Mouse (Mus musculus) midbrain, embryonic 16.5 days (tissue): ENCODE results near the gene Zap70. TPM values are rescaled to one million over a fixed set of nuclear protein-coding genes. Genes with fewer than 3 reads are reported as not detected.

Experiments used
- ATAC-seq: fragments of 200-750 bp; cut with Nextera tagmentation; 2 replicates; pipeline ENCODE4 v1.8.0; 2017; ENCODE audit warnings: moderate TSS enrichment
- H3K27ac ChIP-seq: fragments of 300-500 bp; sonication (generic); 2 replicates; pipeline ENCODE4 v1.5.1; 2014; ENCODE audit warnings: mild to moderate bottlenecking, low read length, mixed read lengths
- H3K27me3 ChIP-seq: fragments of 300-500 bp; sonication (generic); 2 replicates; pipeline ENCODE4 v1.6.1; 2014; ENCODE audit warnings: low read depth, low read length, mixed read lengths; ENCODE audit not compliant: control insufficient read depth, insufficient read depth
- H3K36me3 ChIP-seq: fragments of 300-500 bp; sonication (generic); 2 replicates; pipeline ENCODE4 v1.6.1; 2014; ENCODE audit warnings: mild to moderate bottlenecking, low read length, moderate library complexity, mixed read lengths; ENCODE audit not compliant: control insufficient read depth, insufficient read depth
- H3K4me1 ChIP-seq: fragments of 300-500 bp; sonication (generic); 2 replicates; pipeline ENCODE4 v1.6.1; 2014; ENCODE audit warnings: mild to moderate bottlenecking, low read length, mixed read lengths; ENCODE audit not compliant: control insufficient read depth, insufficient read depth
- H3K4me2 ChIP-seq: fragments of 300-500 bp; sonication (generic); 2 replicates; pipeline ENCODE4 v1.6.1; 2014; ENCODE audit warnings: mild to moderate bottlenecking, low read length, mixed read lengths
- H3K4me3 ChIP-seq: fragments of 300-500 bp; sonication (generic); 2 replicates; pipeline ENCODE4 v1.5.1; 2014; ENCODE audit warnings: low read depth, mild to moderate bottlenecking, low read length, moderate library complexity, mixed read lengths
- H3K9ac ChIP-seq: fragments of 300-500 bp; sonication (generic); 2 replicates; pipeline ENCODE4 v1.6.1; 2014; ENCODE audit warnings: low read depth, low read length, mixed read lengths
- H3K9me3 ChIP-seq: fragments of 300-500 bp; sonication (generic); replicated peaks from 2 replicates; pipeline ENCODE4 v1.6.1; 2014; ENCODE audit warnings: mild to moderate bottlenecking, low read length, mixed read lengths; ENCODE audit not compliant: control insufficient read depth, poor library complexity, severe bottlenecking
- WGBS: fragments of 180-500 bp; shearing (Covaris S2); extraction: QIAGEN DNeasy Blood & Tissue Kit; methylation state at CpG from one replicate; pipeline ENCODE4 v1.1.7; 2014; 5-methylcytosine and 5-hydroxymethylcytosine counted together
- polyA plus RNA-seq: library from polyadenylated mRNA; unstranded; fragments of >200 nt; fragmentation: Nextera tagmentation; extraction: Ambion mirVana; gene quantifications from 2 replicates; pipeline ENCODE4 v1.2.1, GENCODE M21; 2015

Gene Zap70
- polyA plus RNA-seq, 1 experiment from 2014 or later: 2.6 TPM

GRCm38 (mm10) chr1:36768786-36769185 is 7.2 kb downstream of the Zap70 start:
- Histone ChIP-seq H3K27me3 (peaks cover 8% of the 10 kb centered on the region; the same call in 1 of the 2 replicates), H3K9me3 (no peaks in the 10 kb centered on the region), H3K4me2 (no peak overlapping the region), H3K9ac (no peak overlapping the region), H3K27ac (no peak overlapping the region), H3K36me3 (no peaks in the 10 kb centered on the region), H3K4me3 (no peak overlapping the region), H3K4me1 (no peaks in the 10 kb centered on the region)
- WGBS: 73% methylated on average over 5 of the region's 5 CpGs
- ATAC-seq: no peak

DNA sequence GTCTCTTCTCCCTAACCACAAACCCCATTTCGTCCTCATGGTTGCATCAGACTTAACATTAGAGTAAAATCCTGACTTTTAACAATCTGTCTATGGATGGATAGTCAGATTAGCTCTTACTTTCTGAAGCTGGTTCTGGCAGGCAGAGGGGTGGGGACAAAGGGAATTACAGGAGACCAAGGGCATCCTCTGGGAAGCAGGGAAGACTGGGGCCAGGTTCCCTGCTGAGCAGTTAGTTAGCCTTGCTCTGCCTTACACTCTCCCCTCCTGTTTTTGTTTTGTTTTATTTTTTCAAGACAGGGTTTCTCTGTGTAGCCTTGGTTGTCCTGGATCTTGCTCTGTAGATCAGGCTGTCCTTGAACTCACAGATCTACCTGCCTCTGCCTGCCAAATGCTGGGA is 8.4 kb downstream of the Zap70 start:
- 83% methylated on average over 1 of the region's 1 CpGs for WGBS

DNA sequence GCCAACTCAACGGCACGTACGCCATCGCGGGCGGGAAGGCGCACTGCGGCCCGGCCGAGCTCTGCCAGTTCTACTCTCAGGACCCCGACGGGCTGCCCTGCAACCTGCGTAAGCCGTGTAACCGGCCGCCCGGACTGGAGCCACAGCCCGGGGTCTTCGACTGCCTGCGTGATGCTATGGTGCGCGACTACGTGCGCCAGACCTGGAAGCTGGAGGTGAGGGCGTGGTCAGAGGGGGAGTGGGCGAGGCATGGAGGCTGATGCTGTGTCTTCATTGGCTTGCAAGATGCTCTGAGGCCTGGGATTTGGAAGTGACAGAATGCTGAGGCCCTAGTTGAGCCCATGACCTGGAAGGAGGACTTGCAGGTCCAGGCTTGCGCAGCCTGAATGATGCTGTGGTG is 9.4 kb downstream of the Zap70 start:
- Histone ChIP-seq H3K9ac (no peak overlapping the region), H3K27me3 (peaks cover 8% of the 10 kb centered on the region; the same call in 1 of the 2 replicates), H3K4me2 (peak overlapping the region; percentile 42), H3K36me3 (no peaks in the 10 kb centered on the region), H3K4me1 (no peaks in the 10 kb centered on the region), H3K9me3 (no peaks in the 10 kb centered on the region), H3K4me3 (peak overlapping the region; percentile 15; the same call in 1 of the 2 replicates), H3K27ac (no peak overlapping the region)
- ATAC-seq: no peak
- 12% methylated on average over 27 of the region's 27 CpGs for WGBS

More for the DNA sequence above, 8.4 kb downstream of the Zap70 start:
- H3K27ac ChIP-seq: no peak overlapping the region
- H3K9me3 ChIP-seq: no peaks in the 10 kb centered on the region
- H3K36me3 ChIP-seq: no peaks in the 10 kb centered on the region
- no peak for ATAC-seq
- H3K27me3 ChIP-seq: peaks cover 8% of the 10 kb centered on the region; the same call in 1 of the 2 replicates
- no peak overlapping the region for H3K9ac ChIP-seq
- H3K4me3 ChIP-seq: no peak overlapping the region
- H3K4me2 ChIP-seq: no peak overlapping the region
- H3K4me1 ChIP-seq: no peaks in the 10 kb centered on the region

DNA sequence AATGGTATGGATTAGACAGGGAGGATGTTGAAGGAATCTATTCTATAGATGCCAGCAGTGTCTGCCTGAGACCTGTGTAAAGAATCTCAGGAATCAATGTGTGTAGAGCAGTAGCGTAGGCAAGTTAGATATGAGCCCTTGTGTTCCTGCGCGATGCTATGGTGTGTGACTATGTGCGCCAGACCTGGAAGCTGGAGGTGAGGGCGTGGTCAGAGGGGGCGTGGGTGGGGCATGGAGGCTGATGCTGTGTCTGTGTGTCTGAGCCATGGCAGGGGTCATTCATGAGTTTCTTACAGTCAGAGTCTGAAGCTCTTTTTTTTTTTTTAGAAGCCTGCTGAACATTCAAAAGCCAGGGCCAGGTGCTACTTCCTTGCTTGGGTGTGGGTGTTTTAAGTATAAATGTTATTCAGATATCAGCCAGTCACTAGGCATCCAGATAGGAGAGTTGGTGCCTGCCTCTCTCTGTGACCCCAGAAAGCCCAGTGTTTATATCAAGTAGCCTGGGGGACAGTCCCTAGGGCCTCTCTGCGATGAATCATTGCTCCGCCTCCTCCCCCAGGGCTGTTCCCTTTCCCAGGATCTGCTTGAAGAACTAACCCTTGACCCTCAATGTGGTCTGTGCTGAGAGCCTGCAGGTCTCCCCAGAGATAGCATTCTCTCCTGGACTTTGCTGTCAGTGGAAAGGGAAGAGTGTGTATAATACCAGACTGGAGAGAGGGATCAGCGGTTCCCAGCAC is 10.8 kb downstream of the Zap70 start:
- H3K4me1 ChIP-seq: no peaks in the 10 kb centered on the region
- H3K27me3 ChIP-seq: peaks cover 8% of the 10 kb centered on the region; the same call in 1 of the 2 replicates
- no peak for ATAC-seq
- no peak overlapping the region for H3K4me2 ChIP-seq
- WGBS: 87% methylated on average over 9 of the region's 9 CpGs
- no peak overlapping the region for H3K9ac ChIP-seq
- H3K27ac ChIP-seq: no peak overlapping the region
- no peak overlapping the region for H3K4me3 ChIP-seq
- H3K9me3 ChIP-seq: no peaks in the 10 kb centered on the region
- no peaks in the 10 kb centered on the region for H3K36me3 ChIP-seq

DNA sequence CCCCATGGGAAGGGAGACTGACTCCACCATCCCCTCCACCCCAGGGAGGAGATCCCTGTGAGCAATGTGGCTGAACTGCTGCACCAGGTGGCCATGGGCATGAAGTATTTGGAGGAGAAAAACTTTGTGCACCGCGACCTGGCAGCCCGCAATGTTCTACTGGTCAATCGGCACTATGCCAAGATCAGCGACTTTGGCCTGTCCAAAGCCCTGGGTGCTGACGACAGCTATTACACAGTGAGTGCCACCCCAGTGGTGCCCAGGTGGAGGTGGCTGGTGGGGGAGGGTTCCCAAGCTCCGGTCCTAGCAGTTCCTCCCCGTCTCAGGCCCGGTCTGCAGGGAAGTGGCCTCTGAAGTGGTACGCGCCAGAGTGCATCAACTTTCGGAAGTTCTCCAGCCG is 19.2 kb downstream of the Zap70 start:
- Histone ChIP-seq H3K4me1 (0 out of 2 replicates have a peak, but pooled peaks cover 4% of the 10 kb centered on the region), H3K36me3 (no peaks in the 10 kb centered on the region), H3K9ac (no peak overlapping the region), H3K9me3 (no peaks in the 10 kb centered on the region), H3K4me3 (no peak overlapping the region), H3K27ac (no peak overlapping the region), H3K4me2 (no peak overlapping the region), H3K27me3 (no peaks in the 10 kb centered on the region)
- WGBS: 92% methylated on average over 13 of the region's 13 CpGs
- no peak for ATAC-seq

DNA sequence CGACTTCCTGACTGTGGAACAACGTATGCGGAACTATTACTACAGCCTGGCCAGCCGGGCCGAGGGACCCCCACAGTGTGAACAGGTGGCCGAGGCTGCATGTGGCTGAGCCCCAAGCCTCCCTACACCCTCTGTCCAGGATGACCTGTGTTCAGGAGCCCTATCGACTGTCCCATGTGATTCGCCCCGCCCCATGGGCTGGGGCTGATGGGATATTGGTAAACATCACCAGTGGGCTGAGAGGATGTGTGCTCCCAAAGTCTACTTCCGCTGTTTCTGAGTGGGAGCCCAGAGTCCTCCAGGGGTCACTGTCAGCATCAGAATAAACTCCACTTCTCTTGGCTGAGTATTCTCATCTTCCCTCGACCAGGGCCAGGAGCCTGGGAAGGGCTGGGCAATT is 20.9 kb downstream of the Zap70 start:
- no peak overlapping the region for H3K4me3 ChIP-seq
- no peaks in the 10 kb centered on the region for H3K36me3 ChIP-seq
- no peak overlapping the region for H3K27ac ChIP-seq
- H3K9me3 ChIP-seq: no peaks in the 10 kb centered on the region
- no peak for ATAC-seq
- no peaks in the 10 kb centered on the region for H3K27me3 ChIP-seq
- H3K9ac ChIP-seq: no peak overlapping the region
- WGBS: 85% methylated on average over 11 of the region's 11 CpGs
- H3K4me1 ChIP-seq: 0 out of 2 replicates have a peak, but pooled peaks cover 4% of the 10 kb centered on the region
- no peak overlapping the region for H3K4me2 ChIP-seq

GRCm38 (mm10) chr1:36784365-36785134 is 23.0 kb downstream of the Zap70 start:
- peak overlapping the region; percentile 83 for H3K27ac ChIP-seq
- H3K36me3 ChIP-seq: no peaks in the 10 kb centered on the region
- no peaks in the 10 kb centered on the region for H3K9me3 ChIP-seq
- ATAC-seq: peak; percentile 90
- peak overlapping the region; percentile 83 for H3K4me2 ChIP-seq
- peak overlapping the region; percentile 45 for H3K4me3 ChIP-seq
- 3% methylated on average over 20 of the region's 20 CpGs for WGBS
- H3K27me3 ChIP-seq: no peaks in the 10 kb centered on the region
- H3K9ac ChIP-seq: peak overlapping the region; percentile 74
- H3K4me1 ChIP-seq: 0 out of 2 replicates have a peak, but pooled peaks cover 4% of the 10 kb centered on the region

DNA sequence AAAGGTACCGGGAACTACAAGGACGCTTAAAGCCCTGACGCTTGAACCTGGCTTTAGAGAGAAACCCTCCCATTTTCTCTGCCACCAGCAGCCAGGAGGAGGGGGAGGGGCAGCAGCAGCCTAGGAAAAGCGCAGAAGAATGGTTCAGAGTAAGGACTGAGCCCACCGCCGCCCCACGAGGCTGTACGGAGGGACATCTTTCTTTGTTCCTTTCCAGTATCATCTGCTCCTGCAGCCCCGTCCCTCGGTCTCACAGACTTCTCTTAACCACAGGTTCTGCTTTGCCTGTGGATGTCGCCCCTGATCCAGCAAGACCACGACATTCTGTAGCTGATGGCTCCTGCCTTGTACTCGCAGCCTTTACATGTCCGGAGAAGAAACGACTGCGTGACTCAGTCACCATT is 23.6 kb downstream of the Zap70 start:
- H3K27ac ChIP-seq: peak overlapping the region; percentile 83
- H3K36me3 ChIP-seq: no peaks in the 10 kb centered on the region
- H3K4me2 ChIP-seq: peak overlapping the region; percentile 83
- 1% methylated on average over 16 of the region's 16 CpGs for WGBS
- H3K27me3 ChIP-seq: no peaks in the 10 kb centered on the region
- ATAC-seq: peak; percentile 83
- peak overlapping the region; percentile 45 for H3K4me3 ChIP-seq
- 0 out of 2 replicates have a peak, but pooled peaks cover 4% of the 10 kb centered on the region for H3K4me1 ChIP-seq
- peak overlapping the region; percentile 74 for H3K9ac ChIP-seq
- H3K9me3 ChIP-seq: no peaks in the 10 kb centered on the region

DNA sequence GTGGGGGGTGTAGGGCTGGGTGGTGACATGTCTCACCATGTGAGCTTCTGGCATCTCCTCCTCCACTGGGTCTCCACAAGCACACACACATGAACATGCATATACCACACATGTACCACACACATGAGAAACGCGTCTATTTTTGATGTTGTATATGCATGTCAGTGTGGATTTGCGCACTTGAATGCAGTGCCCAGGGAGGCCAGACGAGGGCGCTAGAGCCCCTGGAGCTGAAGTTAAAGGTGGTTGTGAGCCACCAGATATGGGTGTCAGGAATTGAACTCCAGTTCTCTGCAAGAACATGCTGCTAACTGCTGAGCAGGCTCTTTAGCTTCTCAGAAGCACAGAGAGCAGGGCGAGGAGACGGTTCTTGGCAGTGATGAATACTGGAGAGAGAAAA is 24.8 kb downstream of the Zap70 start:
- H3K27me3 ChIP-seq: no peaks in the 10 kb centered on the region
- H3K4me2 ChIP-seq: no peak overlapping the region
- 0 out of 2 replicates have a peak, but pooled peaks cover 4% of the 10 kb centered on the region for H3K4me1 ChIP-seq
- no peak overlapping the region for H3K4me3 ChIP-seq
- H3K9me3 ChIP-seq: no peaks in the 10 kb centered on the region
- no peak overlapping the region for H3K27ac ChIP-seq
- no peak for ATAC-seq
- 96% methylated on average over 7 of the region's 7 CpGs for WGBS
- H3K36me3 ChIP-seq: 0 out of 2 replicates have a peak, but pooled peaks cover under 1% of the 10 kb centered on the region
- no peak overlapping the region for H3K9ac ChIP-seq
